Mouse (Mus musculus) stomach, embryonic 16.5 days (tissue): Measurements from ENCODE around the gene Por. TPM values are rescaled to one million over a fixed set of nuclear protein-coding genes. Genes with fewer than 3 reads are reported as not detected.
A peak's percentile ranks its signal among the peaks of the same experiment; 100 is the strongest.

Source experiments
- ATAC-seq: fragments of 200-750 bp; cut with Nextera tagmentation; 2 replicates; pipeline ENCODE4 v1.8.0; 2017; ENCODE audit warnings: moderate number of reproducible peaks, moderate TSS enrichment; ENCODE audit not compliant: insufficient read depth, low FRiP score
- H3K27ac ChIP-seq: fragments of 300-500 bp; sonication (generic); 2 replicates; pipeline ENCODE4 v1.5.1; 2014; ENCODE audit warnings: low read length
- H3K27me3 ChIP-seq: fragments of 300-500 bp; sonication (generic); 2 replicates; pipeline ENCODE4 v1.6.1; 2014; ENCODE audit warnings: low read length, control low read depth, mixed read lengths; ENCODE audit not compliant: control insufficient read depth, insufficient read depth
- H3K36me3 ChIP-seq: fragments of 300-500 bp; sonication (generic); 2 replicates; pipeline ENCODE4 v1.6.1; 2014; ENCODE audit warnings: low read length; ENCODE audit not compliant: control insufficient read depth, insufficient read depth
- H3K4me1 ChIP-seq: fragments of 300-500 bp; sonication (generic); 2 replicates; pipeline ENCODE4 v1.6.1; 2014; ENCODE audit warnings: low read length, control low read depth, mixed read lengths; ENCODE audit not compliant: control insufficient read depth, insufficient read depth
- H3K4me2 ChIP-seq: fragments of 300-500 bp; sonication (generic); 2 replicates; pipeline ENCODE4 v1.6.1; 2014; ENCODE audit warnings: low read depth, low read length, mixed read lengths
- H3K4me3 ChIP-seq: fragments of 300-500 bp; sonication (generic); replicated peaks from 2 replicates; pipeline ENCODE4 v1.5.1; 2014; ENCODE audit warnings: mild to moderate bottlenecking, low read length
- H3K9ac ChIP-seq: fragments of 300-500 bp; sonication (generic); 2 replicates; pipeline ENCODE4 v1.6.1; 2014; ENCODE audit warnings: low read length
- H3K9me3 ChIP-seq: fragments of 300-500 bp; sonication (generic); replicated peaks from 2 replicates; pipeline ENCODE4 v1.6.1; 2016; ENCODE audit warnings: low read length, control low read depth; ENCODE audit not compliant: control insufficient read depth
- WGBS: fragments of 180-500 bp; shearing (Covaris S2); extraction: QIAGEN DNeasy Blood & Tissue Kit; methylation state at CpG from one replicate; pipeline ENCODE4 v1.1.7; 2014; 5-methylcytosine and 5-hydroxymethylcytosine counted together
- polyA plus RNA-seq: library from polyadenylated mRNA; unstranded; fragments of >200 nt; fragmentation: Nextera tagmentation; extraction: Ambion mirVana; gene quantifications from 2 replicates; pipeline ENCODE4 v1.2.1, GENCODE M21; 2015

Gene Por
- polyA plus RNA-seq, 1 experiment from 2014 or later, result 136 TPM

- H3K4me3 ChIP-seq, result no peak overlapping the region
- H3K27ac ChIP-seq, result no peak overlapping the region
- no peak for ATAC-seq
- no peaks in the 10 kb centered on the region; the same call in 1 of the 2 replicates for H3K36me3 ChIP-seq
- H3K4me1 ChIP-seq, result peaks cover 33% of the 10 kb centered on the region
- H3K27me3 ChIP-seq, result no peaks in the 10 kb centered on the region
- no peaks in the 10 kb centered on the region for H3K9me3 ChIP-seq
- WGBS, result 56% methylated on average over 3 of the region's 3 CpGs
- no peak overlapping the region for H3K4me2 ChIP-seq
- H3K9ac ChIP-seq, result no peak overlapping the region
These were observed 53.4 kb downstream of the Por start for GRCm38 (mm10) chr5:135723165-135723751.

GRCm38 (mm10) chr5:135724536-135725322, 54.9 kb downstream of the Por start:
- ATAC-seq, result no peak
- no peak overlapping the region for H3K4me3 ChIP-seq
- no peaks in the 10 kb centered on the region for H3K27me3 ChIP-seq
- 28% methylated on average over 9 of the region's 9 CpGs for WGBS
- H3K27ac ChIP-seq, result peak overlapping the region; percentile 81
- peak overlapping the region; percentile 37; the same call in 1 of the 2 replicates for H3K9ac ChIP-seq
- H3K9me3 ChIP-seq, result no peaks in the 10 kb centered on the region
- H3K4me1 ChIP-seq, result peaks cover 33% of the 10 kb centered on the region
- peak overlapping the region; percentile 53 for H3K4me2 ChIP-seq
- H3K36me3 ChIP-seq, result 0 out of 2 replicates have a peak, but pooled peaks cover 6% of the 10 kb centered on the region

GRCm38 (mm10) chr5:135725391-135725841, 55.6 kb downstream of the Por start:
- peak; percentile 87 for ATAC-seq
- Histone ChIP-seq H3K9ac (peak overlapping the region; percentile 68), H3K4me1 (peaks cover 33% of the 10 kb centered on the region), H3K27ac (peak overlapping the region; percentile 81), H3K4me3 (peak overlapping the region; percentile 31), H3K27me3 (no peaks in the 10 kb centered on the region), H3K4me2 (peak overlapping the region; percentile 53), H3K9me3 (no peaks in the 10 kb centered on the region), H3K36me3 (0 out of 2 replicates have a peak, but pooled peaks cover 6% of the 10 kb centered on the region)
- 19% methylated on average over 8 of the region's 8 CpGs for WGBS

- H3K4me1 ChIP-seq, result peaks cover 33% of the 10 kb centered on the region
- H3K27ac ChIP-seq, result peak overlapping the region; percentile 76
- no peaks in the 10 kb centered on the region for H3K9me3 ChIP-seq
- peak overlapping the region; percentile 31 for H3K4me3 ChIP-seq
- peak overlapping the region; percentile 53 for H3K4me2 ChIP-seq
- H3K9ac ChIP-seq, result peak overlapping the region; percentile 68
- WGBS, result 34% methylated on average over 6 of the region's 6 CpGs
- no peaks in the 10 kb centered on the region for H3K27me3 ChIP-seq
- peak; percentile 12; the same call in 1 of the 2 replicates for ATAC-seq
- peaks cover 12% of the 10 kb centered on the region for H3K36me3 ChIP-seq
These were observed 56.2 kb downstream of the Por start for GRCm38 (mm10) chr5:135725991-135726390.

GRCm38 (mm10) chr5:135726641-135727346, 57.0 kb downstream of the Por start:
- ATAC-seq, result no peak
- peak overlapping the region; percentile 53 for H3K4me2 ChIP-seq
- no peak overlapping the region for H3K4me3 ChIP-seq
- H3K9me3 ChIP-seq, result no peaks in the 10 kb centered on the region
- H3K4me1 ChIP-seq, result peaks cover 33% of the 10 kb centered on the region
- no peaks in the 10 kb centered on the region for H3K27me3 ChIP-seq
- peaks cover 17% of the 10 kb centered on the region for H3K36me3 ChIP-seq
- peak overlapping the region; percentile 36; the same call in 1 of the 2 replicates for H3K9ac ChIP-seq
- no peak overlapping the region for H3K27ac ChIP-seq
- WGBS, result 79% methylated on average over 2 of the region's 2 CpGs

- H3K9me3 ChIP-seq, result no peaks in the 10 kb centered on the region
- H3K27ac ChIP-seq, result no peak overlapping the region
- WGBS, result 85% methylated on average over 9 of the region's 9 CpGs
- no peaks in the 10 kb centered on the region for H3K27me3 ChIP-seq
- H3K9ac ChIP-seq, result no peak overlapping the region
- H3K36me3 ChIP-seq, result peaks cover 25% of the 10 kb centered on the region
- ATAC-seq, result no peak
- H3K4me3 ChIP-seq, result no peak overlapping the region
- H3K4me2 ChIP-seq, result no peak overlapping the region
- H3K4me1 ChIP-seq, result peaks cover 29% of the 10 kb centered on the region
These were observed 58.0 kb downstream of the Por start for GRCm38 (mm10) chr5:135727871-135728270.

GRCm38 (mm10) chr5:135728361-135728760, 58.5 kb downstream of the Por start:
- H3K27me3 ChIP-seq, result no peaks in the 10 kb centered on the region
- ATAC-seq, result no peak
- H3K9ac ChIP-seq, result no peak overlapping the region
- no peaks in the 10 kb centered on the region for H3K9me3 ChIP-seq
- peaks cover 30% of the 10 kb centered on the region for H3K36me3 ChIP-seq
- H3K4me1 ChIP-seq, result peaks cover 29% of the 10 kb centered on the region
- no peak overlapping the region for H3K4me3 ChIP-seq
- WGBS, result 83% methylated on average over 13 of the region's 13 CpGs
- no peak overlapping the region for H3K4me2 ChIP-seq
- no peak overlapping the region for H3K27ac ChIP-seq

GRCm38 (mm10) chr5:135729351-135729750, 59.5 kb downstream of the Por start:
- ATAC-seq, result no peak
- Histone ChIP-seq H3K9me3 (no peaks in the 10 kb centered on the region), H3K4me3 (no peak overlapping the region), H3K4me2 (no peak overlapping the region), H3K9ac (no peak overlapping the region), H3K27ac (no peak overlapping the region), H3K27me3 (no peaks in the 10 kb centered on the region), H3K4me1 (peaks cover 27% of the 10 kb centered on the region), H3K36me3 (peaks cover 40% of the 10 kb centered on the region)
- WGBS, result 92% methylated on average over 13 of the region's 13 CpGs

- H3K4me1 ChIP-seq, result peaks cover 18% of the 10 kb centered on the region
- H3K9me3 ChIP-seq, result no peaks in the 10 kb centered on the region
- no peak overlapping the region for H3K27ac ChIP-seq
- H3K27me3 ChIP-seq, result no peaks in the 10 kb centered on the region
- WGBS, result 93% methylated on average over 10 of the region's 10 CpGs
- no peak overlapping the region for H3K4me2 ChIP-seq
- ATAC-seq, result no peak
- H3K36me3 ChIP-seq, result peaks cover 47% of the 10 kb centered on the region
- no peak overlapping the region for H3K9ac ChIP-seq
- no peak overlapping the region for H3K4me3 ChIP-seq
These were observed 60.4 kb downstream of the Por start for GRCm38 (mm10) chr5:135730278-135730677.
